Mouse (Mus musculus) gonadal fat pad, adult 2 months (tissue): ENCODE data around the gene Slc35e1. TPM values are rescaled to one million over a fixed set of nuclear protein-coding genes. Genes with fewer than 3 reads are reported as not detected.

ENCODE experiments used
- DNase-seq: peaks from one replicate; pipeline ENCODE4 v3.0.0-alpha.2; 2012; ENCODE audit warnings: low read depth
- polyA plus RNA-seq: library from polyadenylated mRNA; depleted of rRNA; stranded (reverse); fragments of >200 nt; gene quantifications from 2 replicates; pipeline ENCODE4 v1.2.3, GENCODE M21; 2012

Gene Slc35e1
- polyA plus RNA-seq, 1 experiment: 65.5 TPM

GRCm38 (mm10) chr8:72485456-72486199 is 6.8 kb downstream of the Slc35e1 start:
- DNase-seq: no peak

GRCm38 (mm10) chr8:72474826-72475546 is 17.4 kb downstream of the Slc35e1 start, which contains the start of gene Cherp:
Gene Cherp (minus strand): TSS chr8:72475226.
- DNase-seq: peak; percentile 71

- no peak for DNase-seq
These were observed 21.7 kb downstream of the Slc35e1 start for GRCm38 (mm10) chr8:72470684-72471083.

- no peak for DNase-seq
These were observed 22.4 kb downstream of the Slc35e1 start for GRCm38 (mm10) chr8:72469984-72470383.

GRCm38 (mm10) chr8:72469243-72469642 is 23.2 kb downstream of the Slc35e1 start:
- no peak for DNase-seq

- no peak for DNase-seq
These were observed 28.2 kb downstream of the Slc35e1 start for GRCm38 (mm10) chr8:72464211-72464610.

- no peak for DNase-seq
These were observed 32.4 kb downstream of the Slc35e1 start for GRCm38 (mm10) chr8:72459881-72460533.

- DNase-seq: no peak
These were observed 34.0 kb downstream of the Slc35e1 start for GRCm38 (mm10) chr8:72458457-72458856.

GRCm38 (mm10) chr8:72457806-72458205 is 34.6 kb downstream of the Slc35e1 start:
- DNase-seq: no peak

- DNase-seq: no peak
These were observed 37.1 kb downstream of the Slc35e1 start for GRCm38 (mm10) chr8:72455317-72455716.

GRCm38 (mm10) chr8:72453904-72454303 is 38.5 kb downstream of the Slc35e1 start:
- DNase-seq: no peak

- DNase-seq: no peak
These were observed 40.9 kb downstream of the Slc35e1 start for GRCm38 (mm10) chr8:72451516-72451915.

GRCm38 (mm10) chr8:72445071-72445470 is 47.3 kb downstream of the Slc35e1 start:
- no peak for DNase-seq

GRCm38 (mm10) chr8:72443994-72444350 is 48.4 kb downstream of the Slc35e1 start:
- no peak for DNase-seq

GRCm38 (mm10) chr8:72443338-72443993 is 48.9 kb downstream of the Slc35e1 start, which contains the start of the genes Calr3 and 1700030K09Rik:
Gene Calr3 (minus strand): TSS chr8:72443870.
Gene 1700030K09Rik (plus strand): TSS chr8:72443880.
- peak; percentile 80 for DNase-seq

GRCm38 (mm10) chr8:72438248-72439015 is 54.0 kb downstream of the Slc35e1 start:
- DNase-seq: no peak

- no peak for DNase-seq
These were observed 57.5 kb downstream of the Slc35e1 start for GRCm38 (mm10) chr8:72434952-72435351.
